Mouse (Mus musculus) brain, embryonic 14.5 days (tissue): ENCODE results near the gene Coq10b.
"Not testable (repeated sequence)": the region's sequence is repeated elsewhere in the genome, so short reads cannot be mapped to it uniquely, and the experiment has no call there.

Experiments
- CTCF ChIP-seq: fragments of 200-500 bp; IDR thresholded peaks from 2 replicates; pipeline ENCODE4 v1.5.1; 2012; ENCODE audit warnings: inconsistent platforms, mild to moderate bottlenecking, moderate library complexity, borderline replicate concordance; ENCODE audit not compliant: insufficient read depth, insufficient read length; ENCODE audit errors: extremely low read depth
- POLR2A ChIP-seq: fragments of 200-500 bp; IDR thresholded peaks from 2 replicates; pipeline ENCODE4 v1.6.1; 2012; ENCODE audit warnings: mild to moderate bottlenecking, inconsistent platforms, borderline replicate concordance; ENCODE audit not compliant: poor library complexity, insufficient read depth, insufficient read length, severe bottlenecking; ENCODE audit errors: extremely low read depth

DNA sequence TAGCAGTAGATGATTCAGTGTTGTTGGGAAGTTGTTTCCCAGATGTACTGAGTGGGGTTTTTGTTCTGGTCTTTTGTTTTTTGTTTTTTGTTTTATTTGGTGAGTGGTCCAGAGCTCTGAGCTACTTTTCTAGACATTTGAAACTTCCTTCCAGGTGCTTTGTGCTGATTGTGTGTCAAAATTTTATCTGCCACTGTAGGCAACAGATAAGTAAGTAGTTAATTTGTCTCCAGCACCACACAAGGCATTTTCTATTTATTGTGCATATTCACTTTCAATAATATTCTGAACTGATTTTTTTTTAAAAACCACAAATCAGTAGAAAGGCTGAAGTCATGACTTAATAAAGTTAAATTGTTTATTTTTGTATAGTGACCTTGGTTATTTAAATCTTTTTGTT lies 19.8 kb downstream of the Coq10b start:
- TF ChIP-seq CTCF, POLR2A: not testable (repeated sequence)
